Mouse (Mus musculus) left cerebral cortex, adult 8-10 months (tissue): ENCODE results near the gene Smim6. TPM values are rescaled to one million over a fixed set of nuclear protein-coding genes. Genes with fewer than 3 reads are reported as not detected.

Experiments used
- DNase-seq, 2 experiments: peaks; one replicate each; pipeline ENCODE4 v3.0.0; 2022; ENCODE audit warnings: low spot score in 2 of 2
- total RNA-seq, 4 experiments: library from RNA; stranded (reverse); gene quantifications; 2 replicates each; pipeline ENCODE4 v1.2.4; 2022

Gene Smim6
- total RNA-seq, 4 experiments from 2014 or later, result not detected

GRCm38 (mm10) chr11:115933747-115934110, 21.9 kb downstream of the Smim6 start:
- DNase-seq, result no peak

GRCm38 (mm10) chr11:115939690-115940329, 28.0 kb downstream of the Smim6 start:
- peak in 1 of 2 experiments; percentile 59 for DNase-seq

GRCm38 (mm10) chr11:115941980-115942379, 30.2 kb downstream of the Smim6 start:
- no peak for DNase-seq

DNA sequence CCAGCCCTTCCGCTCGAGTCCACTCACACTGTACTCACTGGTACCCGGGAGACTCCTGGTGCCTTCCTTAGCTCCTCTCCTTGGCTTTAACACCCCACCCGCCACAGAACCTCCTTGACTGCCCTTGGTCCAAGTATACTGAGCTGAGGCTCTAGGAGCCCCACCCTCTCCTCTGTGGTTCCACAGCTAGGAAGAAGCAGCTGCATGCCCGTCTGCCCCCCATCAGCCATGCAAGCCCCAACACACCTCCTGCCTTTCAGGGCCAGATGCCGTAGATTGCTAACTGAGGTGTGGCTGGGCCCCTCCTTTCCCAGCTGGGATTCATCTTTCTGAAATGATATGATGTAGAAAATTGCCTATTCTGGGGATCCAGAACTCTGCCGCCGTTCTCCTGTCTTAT, 33.4 kb downstream of the Smim6 start:
- DNase-seq, result no peak

GRCm38 (mm10) chr11:115946221-115946828, 34.5 kb downstream of the Smim6 start:
- no peak for DNase-seq

DNA sequence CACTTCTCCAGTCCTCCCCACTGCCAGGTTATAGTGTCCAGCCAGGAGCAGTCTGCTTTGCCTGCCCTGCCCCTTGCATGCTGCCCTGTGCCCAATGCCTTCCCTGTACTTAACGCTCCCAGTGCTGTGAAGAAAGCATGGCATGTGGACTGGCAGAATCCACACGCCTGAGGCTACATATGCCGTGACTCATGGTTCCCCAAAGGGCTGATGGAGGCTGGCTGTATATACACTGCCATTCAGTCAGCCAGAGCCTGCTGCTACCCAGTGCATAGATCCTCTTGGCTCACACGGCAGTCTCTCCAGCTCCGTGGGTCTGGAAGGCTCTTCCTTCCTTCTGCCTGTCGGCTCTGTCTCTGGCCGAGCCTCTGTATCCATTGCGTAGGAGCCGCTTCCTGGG, 36.5 kb downstream of the Smim6 start:
- no peak for DNase-seq

DNA sequence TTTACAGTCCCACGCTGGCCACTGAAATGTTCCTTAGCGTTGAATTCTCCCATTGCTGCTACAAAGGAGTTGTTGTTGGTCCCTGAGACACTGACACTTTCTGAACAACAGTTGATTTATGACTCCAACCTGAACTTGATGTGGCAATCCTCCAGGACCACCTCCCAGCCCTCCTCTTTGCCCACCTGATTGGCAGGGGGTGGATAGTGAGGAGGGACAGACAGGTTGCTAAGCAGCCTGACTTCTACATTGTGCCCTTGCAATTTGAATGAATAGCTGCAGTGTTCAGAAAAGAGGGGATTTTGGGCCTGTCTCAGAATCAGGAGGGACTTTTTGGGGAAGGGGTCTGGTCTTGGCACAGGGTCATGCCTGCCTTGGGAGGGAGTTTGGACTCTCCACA, 38.9 kb downstream of the Smim6 start:
- DNase-seq, result no peak

GRCm38 (mm10) chr11:115954712-115955111, 42.9 kb downstream of the Smim6 start:
- no peak for DNase-seq

DNA sequence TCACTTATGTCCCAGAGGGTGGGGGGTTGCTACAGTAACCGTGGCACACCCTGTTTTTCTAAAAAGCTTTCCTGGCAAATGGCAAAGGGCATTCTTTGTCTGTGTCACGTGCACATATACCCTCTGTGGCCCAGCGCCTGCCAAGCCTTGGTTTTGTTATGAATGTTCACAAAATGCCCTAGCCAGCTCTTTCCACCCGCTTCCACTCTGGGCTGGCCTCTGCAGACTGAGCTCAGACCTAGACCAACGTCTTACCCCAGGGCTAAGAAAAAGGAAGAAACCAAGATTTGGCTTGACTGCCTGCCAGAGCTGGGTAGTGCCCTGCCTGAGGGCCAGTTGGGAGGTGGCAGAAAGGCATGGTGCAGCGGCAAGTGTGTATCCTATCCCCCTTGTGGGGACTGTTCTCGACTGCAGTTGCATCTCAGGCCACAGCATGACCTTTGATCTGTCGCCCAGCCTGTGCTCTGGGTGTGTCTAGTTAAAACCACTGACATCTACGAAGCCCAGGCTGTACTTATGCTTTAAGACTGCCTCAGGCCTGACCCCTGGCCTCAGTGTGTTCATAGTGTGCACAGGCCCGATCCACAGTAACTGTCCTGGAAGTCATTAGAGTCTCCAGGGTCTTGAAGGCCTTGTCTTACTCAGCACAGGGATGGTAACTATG, 43.5 kb downstream of the Smim6 start:
- DNase-seq, result no peak

GRCm38 (mm10) chr11:115956453-115956852, 44.6 kb downstream of the Smim6 start:
- DNase-seq, result no peak

- DNase-seq, result no peak
Observed at GRCm38 (mm10) chr11:115957971-115958370, 46.2 kb downstream of the Smim6 start.

DNA sequence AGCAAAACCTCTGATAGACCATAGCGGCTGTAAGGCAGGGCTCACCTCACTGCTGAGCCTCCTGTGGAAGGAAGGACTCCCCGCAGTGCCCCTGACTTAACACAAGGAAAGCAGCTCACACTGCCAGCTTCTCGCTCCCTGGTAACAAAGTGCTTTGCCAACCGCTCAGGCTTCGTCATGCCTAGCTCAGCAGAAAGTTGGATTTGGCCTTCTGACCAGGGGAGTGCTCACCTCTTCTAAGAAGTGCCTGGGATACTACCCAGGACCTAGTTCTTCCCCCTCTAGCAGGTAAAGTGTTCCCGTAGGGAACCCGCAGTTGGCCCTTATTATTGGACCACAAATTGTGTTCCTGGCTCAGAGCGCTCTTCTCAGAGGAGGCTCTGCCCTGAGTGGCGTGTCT, 47.2 kb downstream of the Smim6 start:
- DNase-seq, result no peak

- no peak for DNase-seq
Observed at GRCm38 (mm10) chr11:115962651-115963412, 51.0 kb downstream of the Smim6 start.

Other genes starting within 250 kb of the Smim6 start
- gene Grb2, start 203.4 kb upstream of the Smim6 start, total RNA-seq, result 100 to 1,000 TPM; 206 to 217 (median 212) TPM
- gene Tmem94, start 146.6 kb upstream of the Smim6 start, total RNA-seq, result 10 to 100 TPM; 58.1 to 66.3 (median 62.9) TPM
- gene Caskin2, start 98.4 kb upstream of the Smim6 start, total RNA-seq, result 10 to 100 TPM; 18.2 to 18.9 (median 18.4) TPM
- gene Tsen54, start 97.3 kb upstream of the Smim6 start, total RNA-seq, result 10 to 100 TPM; 12.4 to 17.1 (median 14.5) TPM
- gene Llgl2, start 88.0 kb upstream of the Smim6 start, total RNA-seq, result 1 to 10 TPM; 2.5 to 5.2 (median 4.6) TPM
- gene Myo15b, start 53.6 kb upstream of the Smim6 start, total RNA-seq, result under 1 TPM; 0.07 to 0.89 (median 0.57) TPM
- gene Smim5, start 12.1 kb upstream of the Smim6 start, total RNA-seq, result 1 to 10 TPM in 1 of 4 experiments, under 1 TPM in 2, not detected in 1; 0.78 to 1.6 (median 0.95) TPM
- 10 to 100 TPM; 42.0 to 61.0 (median 55.7) TPM for gene Sap30bp, start 21.3 kb downstream of the Smim6 start, total RNA-seq
- 10 to 100 TPM; 23.5 to 33.0 (median 25.2) TPM for gene Recql5, start 21.5 kb downstream of the Smim6 start, total RNA-seq
- 10 to 100 TPM in 3 of 4 experiments, 1 to 10 TPM in 1; 9.4 to 13.4 (median 11.3) TPM for gene Itgb4, start 62.7 kb downstream of the Smim6 start, total RNA-seq
- 10 to 100 TPM; 16.1 to 19.7 (median 18.6) TPM for gene Galk1, start 100.7 kb downstream of the Smim6 start, total RNA-seq
- 100 to 1,000 TPM; 272 to 296 (median 284) TPM for gene H3f3b, start 115.9 kb downstream of the Smim6 start, total RNA-seq
- 10 to 100 TPM; 23.4 to 27.7 (median 25.0) TPM for gene Unk, start 118.3 kb downstream of the Smim6 start, total RNA-seq
- 1 to 10 TPM; 1.2 to 4.1 (median 1.7) TPM for gene Unc13d, start 165.9 kb downstream of the Smim6 start, total RNA-seq
- 100 to 1,000 TPM; 414 to 460 (median 438) TPM for gene Wbp2, start 175.0 kb downstream of the Smim6 start, total RNA-seq
- gene Trim47, start 215.2 kb downstream of the Smim6 start, total RNA-seq, result 1 to 10 TPM; 5.6 to 8.1 (median 7.0) TPM
- gene Trim65, start 219.1 kb downstream of the Smim6 start, total RNA-seq, result 1 to 10 TPM; 6.3 to 7.7 (median 7.4) TPM
- gene Mrpl38, start 226.9 kb downstream of the Smim6 start, total RNA-seq, result 10 to 100 TPM; 43.3 to 64.9 (median 56.2) TPM